Mouse (Mus musculus): ENCODE measurements at regions not wholly inside any gene's neighbourhood (a gene's known extent, or its start where the extent isn't known, plus 50 kb on each side); places are given as distances from the start of the nearest gene placed in this dataset.

DNA sequence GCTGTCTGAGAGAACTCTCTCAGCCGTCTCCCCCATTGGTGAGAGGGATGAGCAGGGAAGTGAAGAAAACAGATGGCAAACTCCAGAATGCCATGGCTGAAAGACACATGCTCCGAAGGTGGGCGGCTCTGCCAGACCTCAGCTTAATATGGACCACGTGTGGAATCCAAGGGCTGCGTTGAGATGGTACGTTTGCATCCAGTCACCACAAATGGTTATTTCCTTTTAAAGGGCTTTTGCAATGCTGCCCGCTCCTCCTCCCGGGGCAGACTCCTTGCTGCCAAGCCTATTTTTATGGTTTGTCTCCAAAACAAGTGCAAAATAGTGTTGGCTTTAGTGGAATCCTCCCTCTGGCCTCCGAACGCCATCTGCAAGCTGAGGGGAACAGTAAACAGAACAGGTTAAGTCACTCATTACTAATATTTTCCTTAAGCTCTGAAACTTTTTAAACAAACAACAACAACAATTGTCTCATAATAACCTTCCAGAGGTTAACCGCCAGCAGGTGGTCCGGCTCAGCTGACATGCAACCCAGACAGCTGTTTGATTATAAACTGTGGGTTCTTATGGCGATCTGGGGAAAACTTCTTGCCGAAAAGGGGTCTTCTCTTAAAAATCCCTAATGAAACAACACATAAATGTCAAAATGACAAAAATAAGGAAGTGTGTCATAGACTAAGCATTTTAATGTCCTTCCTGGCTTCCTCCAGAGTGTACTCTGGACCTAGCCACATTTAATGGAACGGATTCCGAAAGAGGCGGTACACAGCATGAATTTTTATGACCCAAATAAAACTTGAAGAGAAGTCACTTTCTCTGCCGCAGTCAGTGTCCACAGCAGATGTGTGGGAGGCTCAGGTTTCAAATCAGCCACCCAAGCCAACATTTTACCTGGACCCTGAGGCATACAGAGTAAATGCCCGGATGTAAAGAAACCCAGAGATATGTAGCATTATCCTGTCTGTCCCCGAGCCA lies 405.3 kb upstream of the Meis1 start:
- no peak for TF ChIP-seq CTCF (IDR thresholded peaks at IDR 0.05; ENCODE audit: control insufficient read depth, insufficient read depth, low read length)
- no peak for TF ChIP-seq POLR2A (IDR thresholded peaks at IDR 0.05; ENCODE audit: borderline replicate concordance, control insufficient read depth, low read depth, low read length)
